Mouse (Mus musculus) spleen, embryonic (tissue): Measurements from ENCODE around the gene Rbms3.

Source experiments
- CTCF ChIA-PET: fragments of 350-600 bp; sonication (Branson Sonifier 250); formaldehyde crosslinking; loops from one replicate; lab custom pipeline; 2022; lab: Charles Lee

The Rbms3 gene

GRCm38 (mm10) chr9:117629771-117630170, at the start of gene Rbms3:
Rbms3 (minus strand) TSS chr9:117629913.
- CTCF ChIA-PET = no interaction called here

GRCm38 (mm10) chr9:117673311-117673710, 43.6 kb upstream of the Rbms3 start:
- CTCF ChIA-PET = no interaction called here

GRCm38 (mm10) chr9:117654626-117655025, 24.9 kb upstream of the Rbms3 start:
- CTCF ChIA-PET = no interaction called here

GRCm38 (mm10) chr9:117653641-117654040, 23.9 kb upstream of the Rbms3 start:
- CTCF ChIA-PET = no interaction called here

- CTCF ChIA-PET = no interaction called here
These were observed 16.4 kb upstream of the Rbms3 start for GRCm38 (mm10) chr9:117646131-117646530.

- CTCF ChIA-PET = no interaction called here
These were observed 11.5 kb upstream of the Rbms3 start for GRCm38 (mm10) chr9:117641090-117641782.

GRCm38 (mm10) chr9:117638623-117639185, 9.0 kb upstream of the Rbms3 start:
- CTCF ChIA-PET = no interaction called here

- CTCF ChIA-PET = no interaction called here
These were observed 6.8 kb upstream of the Rbms3 start for GRCm38 (mm10) chr9:117636492-117636891.

GRCm38 (mm10) chr9:117627173-117627572, 2.5 kb downstream of the Rbms3 start:
- CTCF ChIA-PET = no interaction called here

- CTCF ChIA-PET = no interaction called here
These were observed 28.9 kb downstream of the Rbms3 start for GRCm38 (mm10) chr9:117600781-117601180.

GRCm38 (mm10) chr9:117599341-117599740, 30.4 kb downstream of the Rbms3 start:
- CTCF ChIA-PET = no interaction called here

GRCm38 (mm10) chr9:117596162-117596561, 33.6 kb downstream of the Rbms3 start:
- CTCF ChIA-PET = no interaction called here

- CTCF ChIA-PET = no interaction called here
These were observed 44.4 kb downstream of the Rbms3 start for GRCm38 (mm10) chr9:117585345-117585744.

GRCm38 (mm10) chr9:117583638-117584037, 46.1 kb downstream of the Rbms3 start:
- CTCF ChIA-PET = no interaction called here

- CTCF ChIA-PET = no interaction called here
These were observed 47.1 kb downstream of the Rbms3 start for GRCm38 (mm10) chr9:117582591-117582990.

GRCm38 (mm10) chr9:117571186-117571855, 58.4 kb downstream of the Rbms3 start:
- CTCF ChIA-PET = no interaction called here

GRCm38 (mm10) chr9:117570240-117570821, 59.4 kb downstream of the Rbms3 start:
- CTCF ChIA-PET = no interaction called here

- CTCF ChIA-PET = no interaction called here
These were observed 63.4 kb downstream of the Rbms3 start for GRCm38 (mm10) chr9:117566293-117566692.

- CTCF ChIA-PET = no interaction called here
These were observed 71.2 kb downstream of the Rbms3 start for GRCm38 (mm10) chr9:117558562-117558961.

- CTCF ChIA-PET = no interaction called here
These were observed 75.4 kb downstream of the Rbms3 start for GRCm38 (mm10) chr9:117554356-117554755.

GRCm38 (mm10) chr9:117529281-117529680, 100.4 kb downstream of the Rbms3 start:
- CTCF ChIA-PET = no interaction called here

- CTCF ChIA-PET = no interaction called here
These were observed 120.8 kb downstream of the Rbms3 start for GRCm38 (mm10) chr9:117508941-117509340.

GRCm38 (mm10) chr9:117491866-117492265, 137.8 kb downstream of the Rbms3 start:
- CTCF ChIA-PET = no interaction called here
